Mouse (Mus musculus) T-helper 17 cell (primary cell): ENCODE results near the gene Opa3.

Source experiments
- in situ Hi-C, 2 experiments: fragments of 300-600 bp; cut with MboI, MseI; formaldehyde crosslinking; loops; 1 replicate in 1 of 2; 2 replicates in 1 of 2; pipeline ENCODE4 v1.15.1; 2025; ENCODE audit warnings: high pct_unique_total_duplicates in 2 of 2

Gene Opa3

DNA sequence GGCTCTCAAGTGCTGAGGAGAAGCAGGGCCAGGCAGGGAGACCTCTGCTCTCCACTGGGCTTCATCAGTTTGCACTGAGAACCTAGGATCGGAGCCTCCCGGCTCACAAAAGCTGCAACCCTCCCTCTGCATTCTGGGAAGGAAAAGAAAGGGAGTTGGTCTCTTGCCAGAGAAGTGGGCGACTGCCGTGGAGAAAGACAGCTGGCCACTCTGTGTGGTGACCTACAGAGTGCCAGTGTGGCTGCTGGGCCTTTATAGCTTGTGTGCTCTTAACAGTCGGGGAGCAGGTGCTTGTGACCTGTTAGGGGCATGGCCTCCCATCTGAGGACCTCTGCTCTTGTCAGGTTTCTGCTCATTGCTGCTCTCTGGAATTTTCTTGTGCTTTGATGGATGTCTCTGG lies 15.7 kb downstream of the Opa3 start:
- in situ Hi-C loops, result loop anchor here (5.0 kb wide), 1 partner anchor 38 kb away; the partner anchor contains the start of genes Ppm1n (in 2 of the 2) and Rtn2 (in 2 of the 2)

DNA sequence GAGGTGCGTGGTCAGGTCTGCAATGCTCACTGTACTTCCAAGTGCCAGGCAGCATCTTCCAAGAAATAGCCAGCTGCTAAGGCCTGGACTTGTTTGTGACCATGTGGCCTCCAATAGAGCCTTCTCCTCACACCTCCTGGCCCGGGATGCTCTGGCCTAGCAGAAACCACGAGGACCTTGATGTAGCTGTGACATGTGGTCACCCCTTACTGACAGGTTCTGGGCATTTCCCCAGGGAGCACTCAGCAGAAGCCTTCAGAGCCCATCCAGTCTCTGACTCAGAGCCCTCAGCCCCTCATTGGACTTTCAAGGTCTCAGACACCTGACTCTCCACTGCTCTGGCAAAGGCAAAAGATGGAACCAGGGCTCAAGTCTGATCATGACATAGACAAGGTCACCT lies 16.9 kb downstream of the Opa3 start:
- in situ Hi-C loops, result no loop called here

DNA sequence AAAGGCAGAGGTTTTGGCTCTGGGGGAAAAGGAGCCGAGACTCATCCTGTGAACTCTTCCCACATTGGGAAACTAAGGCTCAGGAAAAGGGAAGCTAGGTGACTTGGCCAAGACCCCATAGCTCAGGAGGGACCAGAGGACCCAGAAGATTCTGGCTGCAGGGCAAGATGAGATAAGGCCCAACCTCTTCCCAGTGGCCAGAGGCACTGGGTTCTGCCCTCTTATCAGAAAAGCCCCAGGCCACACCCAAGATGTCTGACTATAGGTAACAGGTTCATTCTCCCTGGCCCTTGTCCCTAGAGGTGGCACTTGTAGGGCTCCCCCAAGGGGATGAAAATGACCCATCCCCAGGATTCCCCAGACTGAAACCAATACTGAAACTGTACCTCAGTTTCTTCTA lies 18.7 kb downstream of the Opa3 start:
- in situ Hi-C loops, result no loop called here

DNA sequence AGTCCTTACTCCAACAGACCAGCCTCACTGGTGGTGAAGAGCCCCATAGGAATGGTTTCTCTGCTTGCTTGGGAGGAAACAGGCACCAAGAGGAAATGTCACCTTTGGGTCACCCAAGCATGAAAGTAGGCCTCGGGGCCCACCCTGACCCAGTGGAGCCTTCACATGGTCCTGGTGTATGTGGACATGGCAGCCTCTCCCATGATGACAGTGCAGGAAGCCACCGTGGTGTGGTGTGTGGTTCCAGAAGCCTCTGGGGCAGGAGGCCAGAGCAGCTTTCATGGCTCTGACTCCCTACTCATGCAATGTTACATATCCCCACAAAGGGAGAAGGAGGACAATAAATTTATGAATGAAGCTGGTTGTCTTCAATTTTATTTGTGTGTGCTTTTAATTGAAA lies 19.4 kb downstream of the Opa3 start:
- in situ Hi-C loops, result no loop called here

DNA sequence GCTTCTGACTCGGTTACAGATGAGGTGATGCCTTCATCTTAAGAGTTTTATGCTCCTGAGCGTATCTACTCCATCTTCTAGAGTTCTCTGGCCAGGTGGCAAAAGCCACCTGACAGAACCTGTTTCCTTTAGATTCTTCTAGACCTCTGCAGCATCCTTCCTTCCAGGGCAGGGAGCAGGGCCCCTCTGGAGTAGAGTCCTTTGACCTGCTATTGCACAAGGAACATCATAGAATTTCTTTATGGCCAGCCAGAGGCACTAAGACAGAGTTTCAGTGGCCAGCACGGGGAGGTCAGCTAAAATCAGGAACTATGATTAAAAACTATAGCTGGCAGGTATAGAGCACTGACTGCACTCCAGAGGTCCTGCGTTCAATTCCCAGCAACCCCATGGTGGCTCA lies 23.9 kb downstream of the Opa3 start:
- in situ Hi-C loops, result no loop called here

DNA sequence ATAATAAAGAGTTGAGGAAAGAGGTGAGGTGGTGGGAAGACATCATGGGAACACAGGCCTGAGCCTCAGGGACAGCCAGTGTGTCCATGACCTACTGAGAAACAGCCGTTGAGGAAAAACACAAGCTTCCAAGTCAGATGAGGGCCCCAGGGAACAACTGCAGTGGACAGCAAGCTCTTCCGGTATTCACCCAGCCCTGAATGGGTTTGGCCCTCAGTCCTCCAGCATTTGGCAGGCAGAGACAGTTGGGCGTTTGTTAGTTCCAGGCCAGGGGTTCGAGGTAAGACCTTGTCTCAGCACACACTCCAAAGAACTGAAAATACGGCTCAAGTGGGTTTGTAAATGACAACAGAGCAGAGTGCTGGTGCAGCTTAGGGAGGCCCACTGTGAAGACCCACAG lies 25.3 kb downstream of the Opa3 start:
- in situ Hi-C loops, result no loop called here

DNA sequence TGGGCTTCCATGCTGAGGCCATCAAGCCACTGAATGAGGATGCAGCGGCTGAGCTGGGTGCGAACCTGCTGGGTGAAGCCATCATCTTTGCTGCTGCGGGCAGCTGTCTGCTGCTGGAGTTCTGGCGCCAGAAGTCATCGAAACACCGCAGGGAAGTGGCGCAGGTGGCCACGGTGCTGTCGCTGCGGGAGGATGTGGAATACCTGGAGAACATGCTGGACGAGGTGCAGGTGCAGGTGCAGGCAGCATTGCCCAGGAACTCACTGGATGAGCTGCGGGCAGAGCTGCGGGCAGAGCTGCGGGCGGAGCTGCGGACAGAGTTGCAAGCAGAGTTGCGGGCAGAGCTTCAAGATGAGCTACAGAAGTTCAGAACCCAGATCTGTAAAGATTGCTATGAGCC lies 27.3 kb downstream of the Opa3 start:
- in situ Hi-C loops, result no loop called here

DNA sequence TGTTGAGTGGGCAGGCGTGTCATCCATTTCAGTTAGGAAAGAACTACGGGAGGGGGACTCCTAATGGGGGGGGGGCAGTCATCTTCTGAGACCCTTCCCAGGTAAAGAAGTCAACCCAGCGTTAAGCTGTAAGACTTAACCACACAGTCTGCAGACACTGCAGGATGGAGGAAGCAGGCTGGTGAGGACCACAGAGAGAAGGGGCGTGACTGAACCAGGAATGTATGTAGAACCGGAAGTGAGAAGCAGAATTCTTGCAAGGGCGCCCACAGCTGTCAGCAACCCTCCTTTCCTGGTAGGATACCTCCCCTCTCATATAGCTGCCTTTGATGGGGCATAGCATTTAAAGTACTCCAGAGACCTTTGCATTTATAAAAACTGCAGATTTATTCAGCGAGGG lies 28.4 kb downstream of the Opa3 start:
- in situ Hi-C loops, result no loop called here

DNA sequence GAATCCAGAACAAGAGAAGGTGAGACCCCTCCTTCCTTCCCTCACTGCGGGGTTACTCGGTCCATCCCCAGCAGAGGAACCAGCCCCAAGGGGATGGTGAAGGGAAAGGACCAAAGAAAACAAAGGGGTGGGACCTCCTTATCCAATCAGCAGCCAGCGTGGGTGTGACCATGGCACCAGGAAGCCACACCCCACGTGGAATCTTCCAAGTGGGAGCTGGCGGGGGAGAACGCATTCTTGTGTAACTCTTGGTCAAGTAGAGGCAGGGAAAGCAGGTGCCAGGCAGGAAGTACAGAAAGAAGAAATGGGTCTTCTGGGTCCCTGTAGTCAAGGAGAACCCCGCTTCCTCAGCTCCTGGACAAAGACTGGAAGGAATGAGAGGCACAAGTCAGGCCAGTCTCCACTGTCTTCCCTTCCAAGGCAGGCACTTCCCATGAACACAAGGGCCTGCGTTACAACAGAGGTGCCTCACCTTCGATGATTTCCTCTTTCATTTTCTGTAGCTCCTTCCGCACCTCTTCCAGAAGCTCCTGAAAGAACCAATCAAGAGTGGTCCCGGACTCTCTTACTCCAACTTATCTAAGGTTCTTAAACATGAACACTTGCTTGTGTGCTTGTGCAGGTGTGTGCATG lies 29.4 kb downstream of the Opa3 start:
- in situ Hi-C loops, result no loop called here

DNA sequence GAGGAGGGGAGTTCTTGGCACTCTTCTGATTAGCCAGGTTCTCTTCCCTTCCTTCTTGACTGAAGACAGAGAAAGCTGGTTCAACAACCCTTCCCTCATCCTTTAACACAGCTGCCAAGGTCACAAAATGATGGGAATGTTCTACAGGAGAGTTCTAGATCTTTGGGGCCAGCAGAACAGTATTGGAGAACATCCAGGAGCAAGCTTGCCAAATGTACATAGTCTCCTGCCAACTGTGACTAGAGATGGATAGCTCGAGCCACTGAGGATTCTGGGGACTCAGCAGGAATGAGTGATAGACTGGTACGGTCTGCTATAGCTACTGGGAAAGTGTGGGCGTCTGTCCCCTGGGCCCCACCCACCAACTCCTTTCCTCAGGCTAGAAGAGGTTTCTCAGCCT lies 30.2 kb downstream of the Opa3 start:
- in situ Hi-C loops, result no loop called here

DNA sequence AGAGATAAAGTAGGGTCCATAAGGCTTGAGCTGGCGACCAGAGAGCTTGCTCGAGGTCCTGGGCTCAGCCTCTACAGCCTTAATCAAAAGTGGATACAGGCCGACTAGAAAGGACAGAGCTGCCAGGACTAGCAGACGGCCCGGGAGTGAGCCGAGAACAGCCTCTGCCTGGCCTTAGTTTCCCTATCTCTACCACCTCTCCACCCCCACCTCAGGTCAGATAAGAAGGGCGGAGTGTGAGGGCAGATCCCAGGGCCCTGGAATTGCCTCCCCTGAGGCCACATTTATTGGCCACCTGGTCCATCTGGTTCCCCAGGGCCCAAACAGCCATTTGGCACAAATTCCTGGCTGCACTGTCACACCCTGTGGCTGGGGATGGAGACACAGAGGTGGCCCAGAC lies 37.0 kb downstream of the Opa3 start:
- in situ Hi-C loops, result no loop called here

DNA sequence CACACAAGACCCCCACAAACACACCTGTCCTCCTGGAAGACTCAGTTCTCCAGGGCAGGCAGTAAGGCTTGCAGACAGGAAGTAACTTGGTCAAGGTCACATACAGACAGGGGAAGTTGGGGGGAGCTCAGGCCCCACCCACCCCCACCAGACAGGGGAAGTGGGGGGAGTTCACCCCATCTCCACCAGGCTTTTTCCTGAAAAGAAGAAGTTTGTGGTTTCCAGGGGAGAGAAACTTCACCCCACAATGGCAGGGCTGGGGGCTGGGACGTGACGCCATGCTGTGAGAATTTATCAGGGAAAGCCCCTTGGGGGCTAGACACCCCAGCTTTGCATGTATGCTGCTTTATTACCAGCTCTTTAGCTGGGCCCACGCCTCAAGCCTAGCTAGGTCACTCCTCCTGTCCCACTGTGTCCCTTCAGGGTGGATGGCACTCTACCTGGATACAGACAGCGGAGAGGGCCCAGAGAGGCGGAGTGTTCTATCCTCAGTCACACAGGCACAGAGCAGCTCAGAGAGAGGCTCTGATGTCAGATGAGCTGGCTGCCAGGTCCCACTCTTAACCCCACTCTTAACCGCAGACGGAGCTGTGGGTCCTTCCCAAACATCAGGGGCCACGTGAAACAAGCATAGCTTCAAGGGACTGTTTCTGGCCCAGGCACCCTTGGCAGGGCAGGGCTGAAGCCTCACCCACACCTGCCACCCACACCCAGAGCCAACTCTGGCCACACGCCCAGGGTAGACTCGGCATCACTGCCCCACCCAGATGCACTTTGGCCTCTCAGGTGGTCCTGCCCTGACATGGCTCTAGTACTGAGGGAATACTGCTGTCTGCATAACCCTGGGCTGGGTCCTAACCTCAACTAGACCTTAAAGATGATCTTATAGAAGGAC lies 38.0 kb downstream of the Opa3 start:
- in situ Hi-C loops, result no loop called here

DNA sequence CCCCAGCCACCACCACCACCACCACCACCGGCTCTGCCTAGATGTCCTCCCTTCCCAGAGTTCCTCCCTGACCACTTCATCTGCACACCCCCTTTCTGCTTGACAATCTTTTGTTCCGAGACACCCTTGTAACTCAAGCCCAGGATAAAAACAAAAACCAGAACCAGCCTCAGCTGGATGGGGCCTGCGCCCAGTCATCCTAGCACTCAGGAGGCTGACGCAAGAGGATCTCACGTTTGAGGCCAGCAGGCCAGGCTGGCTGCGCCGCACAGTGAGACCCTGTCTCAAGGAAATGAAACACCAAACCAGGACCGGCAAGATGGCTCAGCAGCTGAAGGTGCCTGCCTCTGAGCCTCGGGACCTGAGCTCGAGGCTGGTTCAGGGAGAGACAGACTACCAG lies 38.9 kb downstream of the Opa3 start:
- in situ Hi-C loops, result no loop called here

DNA sequence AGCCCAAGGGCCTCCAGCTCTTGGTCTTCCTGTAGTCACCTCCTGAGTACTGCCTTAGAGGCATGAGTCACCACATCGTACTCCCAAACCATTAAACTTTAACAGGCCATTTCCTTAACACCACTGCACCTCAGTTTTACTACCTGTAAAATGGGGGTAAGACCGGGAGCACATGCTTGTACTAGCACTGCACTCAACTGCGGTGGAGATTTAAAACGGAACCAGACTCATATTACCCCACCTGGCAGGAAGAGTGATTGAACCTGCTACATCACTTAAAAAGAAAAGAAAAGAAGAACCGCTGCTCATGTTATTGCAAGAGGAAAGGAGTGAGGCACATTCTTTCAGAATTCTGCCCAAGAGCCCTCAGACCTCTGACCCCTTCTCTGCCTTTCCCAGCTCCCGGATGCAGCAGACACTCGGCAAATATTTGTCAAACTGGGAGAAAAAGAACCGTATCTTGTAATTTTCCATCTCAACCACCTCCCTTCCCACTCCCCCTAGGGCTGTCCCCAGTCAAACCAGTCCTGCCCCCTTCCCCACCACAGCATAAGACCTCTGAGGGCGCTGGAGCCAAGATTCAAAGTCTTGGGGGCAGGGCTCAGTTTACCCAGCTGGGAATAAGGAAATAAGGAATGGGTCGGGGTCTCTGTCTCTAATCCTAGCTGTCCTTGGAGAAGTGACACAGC lies 41.0 kb downstream of the Opa3 start:
- in situ Hi-C loops, result no loop called here

DNA sequence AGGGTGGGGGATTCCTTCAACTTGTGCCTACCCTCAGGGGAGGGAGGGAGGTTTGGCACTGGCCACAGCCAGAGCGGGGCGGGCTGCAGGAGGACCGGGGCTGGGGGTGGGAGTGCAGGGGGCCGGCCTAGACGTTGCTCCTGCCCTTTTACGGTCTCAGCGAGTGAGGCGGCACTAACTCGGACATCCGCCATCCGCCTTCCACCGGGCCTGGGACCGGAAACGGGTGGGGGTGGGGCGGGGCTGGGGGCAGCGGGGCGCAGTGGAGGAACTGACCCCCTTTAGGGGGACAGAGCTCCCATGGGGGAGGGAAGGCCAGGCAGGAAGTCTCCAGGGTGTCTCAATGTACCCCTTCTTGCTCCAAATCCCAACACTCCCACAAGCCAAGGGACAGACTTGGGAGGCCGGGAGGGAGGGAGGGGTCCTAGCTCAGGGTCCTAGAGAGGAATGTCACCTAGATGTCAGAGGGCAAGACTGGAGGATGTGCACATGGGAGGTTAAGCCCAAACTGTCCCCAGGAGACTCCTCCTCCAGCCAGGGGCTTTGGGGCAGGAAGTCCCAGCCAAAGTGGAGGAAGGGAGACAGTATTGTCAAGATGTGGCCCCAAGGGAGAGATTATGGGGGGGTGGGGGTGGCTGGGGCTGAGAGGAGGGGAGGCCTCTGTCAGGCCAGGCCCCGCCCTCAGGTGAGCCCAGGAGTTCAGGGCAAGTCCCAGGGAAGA lies 41.7 kb downstream of the Opa3 start:
- in situ Hi-C loops, result loop anchor here in 1 of 2 experiments (10.0 kb wide), 1 partner anchor 655 kb away; the partner anchor contains the start of gene Pvr

DNA sequence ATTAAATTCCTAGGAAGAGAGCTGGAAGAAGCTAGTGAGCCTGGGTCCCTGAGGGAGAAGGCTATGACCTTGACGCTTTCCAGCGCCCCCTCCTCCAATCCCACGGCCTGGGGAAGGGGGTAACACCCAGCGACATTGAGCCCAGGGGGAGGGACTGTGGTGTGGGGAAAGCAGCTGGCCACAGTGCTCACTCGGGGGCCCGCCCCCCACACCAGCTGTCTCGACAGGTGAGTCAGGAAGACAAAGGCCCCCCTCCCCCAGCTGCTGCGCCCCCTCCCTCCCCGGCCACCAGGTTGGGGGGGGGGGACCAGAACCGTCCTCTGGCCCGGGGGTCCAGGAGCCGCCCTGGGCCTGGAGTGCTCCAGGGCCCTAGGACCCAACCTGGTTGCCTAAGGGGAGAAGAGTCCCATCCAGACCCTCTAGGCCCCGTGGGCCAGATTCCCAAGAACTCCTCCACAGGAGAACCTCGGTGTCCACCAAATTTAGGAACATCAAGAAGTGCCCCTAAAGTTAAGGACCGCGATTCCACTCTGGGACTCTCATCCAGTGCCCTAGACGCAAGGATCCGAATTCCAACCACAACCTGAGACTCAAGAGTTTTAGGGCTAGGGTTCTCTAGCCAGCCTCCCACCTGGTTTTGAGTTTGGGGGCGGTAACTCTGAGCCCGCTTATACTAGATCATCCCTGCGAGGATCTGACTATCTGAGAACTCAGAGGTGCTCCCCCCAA lies 42.5 kb downstream of the Opa3 start:
- in situ Hi-C loops, result loop anchor here in 1 of 2 experiments (10.0 kb wide), 1 partner anchor 654 kb away; the partner anchor contains the start of gene Pvr

DNA sequence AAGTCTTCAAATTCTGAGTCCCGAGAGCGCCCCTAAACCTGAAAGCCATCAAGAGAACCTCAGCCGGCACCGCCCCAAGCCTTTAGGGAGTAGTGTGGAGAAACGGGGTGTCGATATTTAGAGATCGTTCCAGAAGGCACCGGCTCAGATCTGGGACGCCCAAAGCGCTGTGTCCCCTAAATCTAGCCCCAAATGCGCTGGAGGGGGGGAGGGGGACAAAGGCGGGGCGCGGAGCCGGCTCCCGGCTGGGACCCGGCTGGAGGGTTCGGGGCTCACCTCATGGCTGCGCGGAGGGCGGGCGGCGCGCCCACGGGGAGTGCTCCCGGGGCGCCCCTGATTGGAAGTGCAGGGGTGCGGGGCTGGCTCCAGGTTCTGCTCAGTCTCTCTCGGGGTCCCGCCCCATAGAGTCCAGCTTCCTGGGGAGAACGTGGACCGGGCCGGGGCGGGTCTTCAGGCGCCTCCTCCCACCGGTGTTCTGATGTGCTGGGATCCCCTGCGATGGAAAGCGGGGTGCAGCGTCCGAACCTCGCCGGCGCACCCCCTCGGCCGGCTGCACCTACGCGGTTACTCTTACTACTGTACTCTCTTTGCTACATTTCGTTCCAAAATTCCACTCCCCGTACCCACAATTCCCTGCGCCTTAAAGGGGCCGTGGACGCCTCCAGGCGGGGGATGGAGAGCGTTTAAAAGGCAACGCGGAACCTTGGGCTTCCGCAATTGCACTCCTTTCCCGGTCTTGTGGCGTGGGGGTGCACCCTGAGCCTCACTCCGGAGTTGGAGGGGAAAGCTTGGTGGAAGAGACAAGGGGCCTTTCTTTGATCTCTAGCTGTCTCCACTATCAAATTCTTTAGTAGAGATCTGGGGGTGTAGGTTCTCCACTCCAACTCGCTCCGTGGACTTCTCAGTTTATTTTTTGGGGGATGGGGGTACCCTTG lies 43.4 kb downstream of the Opa3 start, which contains the start of gene Vasp:
Gene Vasp, minus strand, starts transcription at position 580 of the 935 bp plus-strand sequence.
- in situ Hi-C loops, result loop anchor here in 1 of 2 experiments (10.0 kb wide), 1 partner anchor 653 kb away; the partner anchor contains the start of gene Pvr

DNA sequence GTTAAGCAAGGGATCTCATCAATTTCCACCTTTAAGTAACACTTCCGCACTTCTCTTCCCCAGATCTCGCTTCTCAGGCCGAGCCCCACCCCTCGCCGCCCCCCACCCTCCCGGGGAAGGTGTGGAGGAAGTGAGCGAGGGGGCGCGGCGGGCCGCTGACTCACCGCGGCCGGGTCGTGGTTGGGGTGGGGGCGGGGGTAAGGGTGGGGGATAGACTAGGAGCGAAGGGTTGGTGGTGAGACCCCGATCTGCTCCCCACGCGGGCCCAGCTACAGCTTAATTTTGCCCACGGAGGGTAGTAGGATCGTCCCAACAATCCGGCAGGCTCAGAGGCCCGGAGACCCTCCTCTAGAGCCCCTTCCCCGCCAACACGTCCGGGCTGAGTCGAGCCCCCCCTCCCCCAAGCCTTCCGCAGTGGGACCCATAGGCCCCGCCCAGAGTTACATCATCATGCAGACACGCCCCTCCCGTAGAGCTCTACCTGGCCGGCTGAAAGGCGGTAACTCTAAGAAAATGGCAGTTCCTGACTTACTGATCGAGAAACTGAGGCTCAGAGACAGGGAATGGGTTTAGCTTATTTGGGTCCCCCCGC lies 44.1 kb downstream of the Opa3 start:
- in situ Hi-C loops, result loop anchor here in 1 of 2 experiments (10.0 kb wide), 1 partner anchor 653 kb away; the partner anchor contains the start of gene Pvr

DNA sequence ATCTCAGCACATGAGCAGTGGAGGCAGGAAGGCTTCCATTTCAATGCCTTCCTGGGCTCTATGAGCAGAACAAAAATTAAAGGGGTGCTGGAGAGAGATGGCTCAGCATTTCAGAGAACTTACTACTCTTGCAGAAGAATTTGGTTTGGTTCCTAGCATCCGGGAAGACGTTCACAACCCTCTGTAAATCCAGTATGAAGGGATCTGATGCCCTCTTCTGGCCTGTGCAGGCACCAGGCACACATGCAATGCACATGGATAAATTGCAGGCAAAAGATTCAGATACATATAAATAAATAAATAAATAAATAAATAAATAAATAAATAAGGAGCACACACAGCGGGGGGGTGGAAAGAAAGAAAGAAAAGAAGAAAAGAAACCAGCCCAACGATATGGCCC lies 48.1 kb downstream of the Opa3 start:
- in situ Hi-C loops, result loop anchor here in 1 of 2 experiments (10.0 kb wide), 1 partner anchor 649 kb away; the partner anchor contains the start of gene Pvr
